Mouse (Mus musculus): ENCODE data around the gene E130114P18Rik. TPM values are rescaled to one million over a fixed set of nuclear protein-coding genes. Genes with fewer than 3 reads are reported as not detected.

The E130114P18Rik gene
- polyA plus RNA-seq, 2 experiments from 2014 or later, result not detected

Other genes with a start within 250 kb of the E130114P18Rik start
- 10 to 100 TPM in 1 of 2 experiments, 1 to 10 TPM in 1; 7.3 to 12.6 TPM for gene Nfia, start 5.3 kb downstream of the E130114P18Rik start, polyA plus RNA-seq (2017; shearing (Covaris generic))

All from activated CD4-positive, CD25-positive, alpha-beta regulatory T cell, adult 4 months (primary cell).